Mouse (Mus musculus) ES-E14 (cell line): ENCODE data around the gene Dcpp3. TPM values are rescaled to one million over a fixed set of nuclear protein-coding genes. Genes with fewer than 3 reads are reported as not detected.

Source experiments
- DNase-seq: peaks from one replicate; pipeline ENCODE4 v3.0.0-alpha.2; 2013; ENCODE audit warnings: low read depth, low spot score
- H3K27ac ChIP-seq: 2 replicates; pipeline ENCODE4 v1.5.1; 2012; ENCODE audit warnings: low read depth, mild to moderate bottlenecking, low read length, moderate library complexity, mixed read lengths; ENCODE audit not compliant: poor library complexity, insufficient read depth, severe bottlenecking
- H3K36me3 ChIP-seq: 2 replicates; pipeline ENCODE4 v1.6.1; 2012; ENCODE audit warnings: mild to moderate bottlenecking, low read length, moderate library complexity, mixed read lengths; ENCODE audit not compliant: control insufficient read depth, poor library complexity, insufficient read depth, severe bottlenecking
- H3K4me1 ChIP-seq, 2 experiments: fragments of 150-350 bp in 1 of 2; sonication (generic) in 1 of 2; 2 replicates each; pipeline ENCODE4 v1.6.1; 2012; ENCODE audit warnings: low read length in 2 of 2, mild to moderate bottlenecking in 1 of 2, mixed read lengths in 1 of 2; ENCODE audit not compliant: control insufficient read depth in 2 of 2, insufficient read depth in 2 of 2, poor library complexity in 1 of 2
- H3K4me3 ChIP-seq, 2 experiments: fragments of 150-350 bp in 1 of 2; sonication (generic) in 1 of 2; 2 replicates each; pipeline ENCODE4 v1.5.1; 2012; ENCODE audit warnings: low read length in 2 of 2, low read depth in 1 of 2, mild to moderate bottlenecking in 1 of 2, mixed read lengths in 1 of 2; ENCODE audit not compliant: insufficient read depth in 1 of 2, poor library complexity in 1 of 2, severe bottlenecking in 1 of 2
- H3K9ac ChIP-seq: 2 replicates; pipeline ENCODE4 v1.6.1; 2012; ENCODE audit warnings: low read depth, mild to moderate bottlenecking, low read length, mixed read lengths; ENCODE audit not compliant: poor library complexity, insufficient read depth, severe bottlenecking
- H3K9me3 ChIP-seq: fragments of 150-350 bp; sonication (generic); 2 replicates; pipeline ENCODE4 v1.6.1; 2012; ENCODE audit warnings: low read depth, mild to moderate bottlenecking, low read length; ENCODE audit not compliant: control insufficient read depth, insufficient read depth
- CHD2 ChIP-seq: IDR thresholded peaks from 2 replicates; pipeline ENCODE4 v1.6.1; 2014; ENCODE audit warnings: mild to moderate bottlenecking, low read depth, low read length, inconsistent platforms
- HCFC1 ChIP-seq: IDR thresholded peaks from 2 replicates; pipeline ENCODE4 v1.6.1; 2012; ENCODE audit warnings: low read length, inconsistent platforms, borderline replicate concordance; ENCODE audit not compliant: insufficient read depth
- MAFK ChIP-seq: IDR thresholded peaks from 2 replicates; pipeline ENCODE4 v1.6.1; 2014; ENCODE audit warnings: mild to moderate bottlenecking, low read depth, low read length, inconsistent platforms; ENCODE audit not compliant: insufficient read depth
- ZC3H11A ChIP-seq: IDR thresholded peaks from 2 replicates; pipeline ENCODE4 v1.6.1; 2012; ENCODE audit warnings: low read depth, mild to moderate bottlenecking, inconsistent platforms, low read length, borderline replicate concordance
- ZNF384 ChIP-seq: IDR thresholded peaks from 2 replicates; pipeline ENCODE4 v1.6.1; 2012; ENCODE audit warnings: low read depth, low read length, inconsistent platforms
- in situ Hi-C, 2 experiments: fragments of 600-800 bp; cut with MboI; formaldehyde crosslinking; loops; one replicate each; pipeline ENCODE4 v1.15.1; 2025; ENCODE audit warnings: low sequenced_read_pairs in 2 of 2, inconsistent platforms in 1 of 2; ENCODE audit not compliant: unreplicated experiment in 2 of 2
- total RNA-seq: library from RNA; depleted of rRNA; stranded (reverse); fragments of 300-350 nt; gene quantifications from 2 replicates; pipeline ENCODE4 v1.2.3, GENCODE M21; 2012; rRNA removed

Dcpp3 gene
- total RNA-seq, 1 experiment, result not detected

- TF ChIP-seq ZNF384 (no peak), ZC3H11A (no peak), MAFK (no peak), HCFC1 (no peak), CHD2 (no peak)
- Histone ChIP-seq H3K4me1 (peaks cover 2 to 6% of the 10 kb centered on the region in 2 experiments; a peak in 2 of 4 replicates), H3K9ac (no peak overlapping the region), H3K27ac (no peak overlapping the region), H3K36me3 (no peaks in the 10 kb centered on the region), H3K4me3 (no peak overlapping the region), H3K9me3 (no peaks in the 10 kb centered on the region)
- in situ Hi-C loops, result no loop called here
- no peak for DNase-seq
Observed at GRCm38 (mm10) chr17:23966658-23967401, 49.6 kb downstream of the Dcpp3 start.

GRCm38 (mm10) chr17:23968780-23969179 lies 51.5 kb downstream of the Dcpp3 start:
- H3K9me3 ChIP-seq, result no peaks in the 10 kb centered on the region
- no peak overlapping the region for H3K9ac ChIP-seq
- in situ Hi-C loops, result no loop called here
- no peak overlapping the region for H3K27ac ChIP-seq
- no peak overlapping the region for H3K4me3 ChIP-seq
- no peak for DNase-seq
- TF ChIP-seq ZNF384 (no peak), MAFK (no peak), ZC3H11A (no peak), CHD2 (no peak), HCFC1 (no peak)
- H3K36me3 ChIP-seq, result no peaks in the 10 kb centered on the region
- peaks cover 0 to 6% of the 10 kb centered on the region in 2 experiments; a peak in 1 of 4 replicates for H3K4me1 ChIP-seq

Other genes starting within 250 kb of the Dcpp3 start
- gene Hcfc1r1, start 243.9 kb upstream of the Dcpp3 start, total RNA-seq, result 26.4 and 36.4 TPM in 2 replicates
- gene Thoc6, start 243.6 kb upstream of the Dcpp3 start, total RNA-seq, result 53.7 and 64.9 TPM in 2 replicates
- gene Tnfrsf12a, start 240.0 kb upstream of the Dcpp3 start, total RNA-seq, result 101 and 138 TPM in 2 replicates
- 72.7 and 199 TPM in 2 replicates for gene Cldn6, start 238.2 kb upstream of the Dcpp3 start, total RNA-seq
- gene Cldn9, start 233.4 kb upstream of the Dcpp3 start, total RNA-seq, result 3.7 and 5.7 TPM in 2 replicates
- 0.04 and 1.0 TPM in 2 replicates for gene 1520401A03Rik, start 194.7 kb upstream of the Dcpp3 start, total RNA-seq
- gene Pkmyt1, start 191.1 kb upstream of the Dcpp3 start, total RNA-seq, result 24.1 and 41.3 TPM in 2 replicates
- gene Paqr4, start 176.6 kb upstream of the Dcpp3 start, total RNA-seq, result 2.8 and 4.0 TPM in 2 replicates
- 2.5 and 4.3 TPM in 2 replicates for gene Kremen2, start 171.6 kb upstream of the Dcpp3 start, total RNA-seq
- gene Flywch1, start 145.9 kb upstream of the Dcpp3 start, total RNA-seq, result 31.6 and 35.1 TPM in 2 replicates
- 8.0 and 10.8 TPM in 2 replicates for gene Flywch2, start 131.4 kb upstream of the Dcpp3 start, total RNA-seq
- gene Srrm2, start 126.9 kb upstream of the Dcpp3 start, total RNA-seq, result 192 and 230 TPM in 2 replicates
- gene Elob, start 88.3 kb upstream of the Dcpp3 start, total RNA-seq, result 651 and 726 TPM in 2 replicates
- 0.45 and 0.95 TPM in 2 replicates for gene Prss33, start 81.4 kb upstream of the Dcpp3 start, total RNA-seq
- gene Prss32, start 73.6 kb upstream of the Dcpp3 start, total RNA-seq, result 0.26 and 0.31 TPM in 2 replicates
- 6.8 and 11.0 TPM in 2 replicates for gene Prss41, start 73.3 kb upstream of the Dcpp3 start, total RNA-seq
- not detected in 2 replicates for gene Prss21, start 49.4 kb upstream of the Dcpp3 start, total RNA-seq
- gene Dcpp1, start 36.6 kb upstream of the Dcpp3 start, total RNA-seq, result not detected in 2 replicates
- gene Dcpp2, start 36.6 kb upstream of the Dcpp3 start, total RNA-seq, result not detected in 2 replicates
- gene Sbp, start 24.2 kb downstream of the Dcpp3 start, total RNA-seq, result not detected in 2 replicates
- not detected in 2 replicates for gene Sbpl, start 37.8 kb downstream of the Dcpp3 start, total RNA-seq
- not detected in 2 replicates for gene Prss30, start 63.1 kb downstream of the Dcpp3 start, total RNA-seq
- 0.85 and 1.5 TPM in 2 replicates for gene Prss22, start 80.6 kb downstream of the Dcpp3 start, total RNA-seq
- 0.31 and 0.37 TPM in 2 replicates for gene Prss27, start 120.7 kb downstream of the Dcpp3 start, total RNA-seq
- gene Kctd5, start 156.0 kb downstream of the Dcpp3 start, total RNA-seq, result 34.6 and 42.3 TPM in 2 replicates
- gene Pdpk1, start 233.5 kb downstream of the Dcpp3 start, total RNA-seq, result 25.6 and 26.7 TPM in 2 replicates
- gene Amdhd2, start 246.3 kb downstream of the Dcpp3 start, total RNA-seq, result 28.5 and 35.3 TPM in 2 replicates